Mouse (Mus musculus) embryonic facial prominence, embryonic 15.5 days (tissue): Measurements from ENCODE around the gene Zmat3. TPM values are rescaled to one million over a fixed set of nuclear protein-coding genes. Genes with fewer than 3 reads are reported as not detected.

Experiments
- ATAC-seq: fragments of 200-750 bp; cut with Nextera tagmentation; 2 replicates; pipeline ENCODE4 v1.8.0; 2017; ENCODE audit warnings: low read depth, moderate TSS enrichment; ENCODE audit not compliant: insufficient number of reproducible peaks, low FRiP score, low TSS enrichment
- H3K27ac ChIP-seq: fragments of 300-500 bp; sonication (generic); replicated peaks from 2 replicates; pipeline ENCODE4 v1.5.1; 2015; ENCODE audit warnings: mild to moderate bottlenecking, inconsistent platforms
- H3K27me3 ChIP-seq: fragments of 300-500 bp; sonication (generic); 2 replicates; pipeline ENCODE4 v1.6.1; 2015; ENCODE audit warnings: inconsistent platforms
- H3K36me3 ChIP-seq: fragments of 300-500 bp; sonication (generic); 2 replicates; pipeline ENCODE4 v1.6.1; 2015; ENCODE audit warnings: mild to moderate bottlenecking, inconsistent platforms
- H3K4me1 ChIP-seq: fragments of 300-500 bp; sonication (generic); 2 replicates; pipeline ENCODE4 v1.6.1; 2015; ENCODE audit warnings: inconsistent platforms
- H3K4me2 ChIP-seq: fragments of 300-500 bp; sonication (generic); replicated peaks from 2 replicates; pipeline ENCODE4 v1.6.1; 2015; ENCODE audit warnings: mild to moderate bottlenecking, inconsistent platforms
- H3K4me3 ChIP-seq: fragments of 300-500 bp; sonication (generic); replicated peaks from 2 replicates; pipeline ENCODE4 v1.5.1; 2015; ENCODE audit warnings: mild to moderate bottlenecking, inconsistent platforms
- H3K9ac ChIP-seq: fragments of 300-500 bp; sonication (generic); 2 replicates; pipeline ENCODE4 v1.6.1; 2015; ENCODE audit warnings: inconsistent platforms
- H3K9me3 ChIP-seq: fragments of 300-500 bp; sonication (generic); replicated peaks from 2 replicates; pipeline ENCODE4 v1.6.1; 2016; ENCODE audit warnings: inconsistent platforms
- WGBS: fragments of 180-500 bp; shearing (Covaris S2); methylation state at CpG from one replicate; pipeline ENCODE4 v1.1.7; 2015; 5-methylcytosine and 5-hydroxymethylcytosine counted together
- polyA plus RNA-seq: library from polyadenylated mRNA; unstranded; fragments of >200 nt; fragmentation: Nextera tagmentation; extraction: Ambion mirVana; gene quantifications from 2 replicates; pipeline ENCODE4 v1.2.1, GENCODE M21; 2015

The Zmat3 gene
- polyA plus RNA-seq, 1 experiment from 2014 or later: 4.7 TPM

- no peak overlapping the region for H3K9ac ChIP-seq
- H3K36me3 ChIP-seq: no peaks in the 10 kb centered on the region
- no peak for ATAC-seq
- no peak overlapping the region for H3K4me2 ChIP-seq
- H3K9me3 ChIP-seq: no peaks in the 10 kb centered on the region
- WGBS: 77% methylated on average over 1 of the region's 1 CpGs
- peaks cover 11% of the 10 kb centered on the region for H3K4me1 ChIP-seq
- no peak overlapping the region for H3K4me3 ChIP-seq
- H3K27ac ChIP-seq: no peak overlapping the region
- H3K27me3 ChIP-seq: no peaks in the 10 kb centered on the region
These were observed 1.7 kb upstream of the Zmat3 start for GRCm38 (mm10) chr3:32367516-32367915.

GRCm38 (mm10) chr3:32366246-32366734 is 476 bp upstream of the Zmat3 start:
- 64% methylated on average over 17 of the region's 17 CpGs for WGBS
- no peaks in the 10 kb centered on the region for H3K9me3 ChIP-seq
- no peaks in the 10 kb centered on the region for H3K36me3 ChIP-seq
- ATAC-seq: no peak
- H3K9ac ChIP-seq: no peak overlapping the region
- 0 out of 2 replicates have a peak overlapping the region, but pooled peaks have one; percentile 53 for H3K27ac ChIP-seq
- H3K4me3 ChIP-seq: peak overlapping the region; percentile 91
- no peaks in the 10 kb centered on the region for H3K27me3 ChIP-seq
- H3K4me1 ChIP-seq: peaks cover 11% of the 10 kb centered on the region
- peak overlapping the region; percentile 87 for H3K4me2 ChIP-seq

GRCm38 (mm10) chr3:32364841-32365545 is 821 bp downstream of the Zmat3 start:
- WGBS: under 1% methylated on average over 54 of the region's 54 CpGs
- Histone ChIP-seq H3K4me2 (peak overlapping the region; percentile 87), H3K36me3 (no peaks in the 10 kb centered on the region), H3K4me1 (peaks cover 11% of the 10 kb centered on the region), H3K9ac (peak overlapping the region; percentile 70), H3K27ac (peak overlapping the region; percentile 75), H3K27me3 (no peaks in the 10 kb centered on the region), H3K4me3 (peak overlapping the region; percentile 91), H3K9me3 (no peaks in the 10 kb centered on the region)
- no peak; the same call in 1 of the 2 replicates for ATAC-seq

GRCm38 (mm10) chr3:32364195-32364594 is 1.6 kb downstream of the Zmat3 start:
- H3K27ac ChIP-seq: no peak overlapping the region
- H3K9ac ChIP-seq: no peak overlapping the region
- H3K27me3 ChIP-seq: no peaks in the 10 kb centered on the region
- WGBS: 54% methylated on average over 4 of the region's 4 CpGs
- no peak for ATAC-seq
- H3K4me1 ChIP-seq: peaks cover 11% of the 10 kb centered on the region
- H3K4me3 ChIP-seq: no peak overlapping the region
- H3K9me3 ChIP-seq: no peaks in the 10 kb centered on the region
- no peaks in the 10 kb centered on the region for H3K36me3 ChIP-seq
- H3K4me2 ChIP-seq: 0 out of 2 replicates have a peak overlapping the region, but pooled peaks have one; percentile 31

GRCm38 (mm10) chr3:32361221-32361620 is 4.6 kb downstream of the Zmat3 start:
- Histone ChIP-seq H3K4me2 (no peak overlapping the region), H3K27ac (no peak overlapping the region), H3K27me3 (no peaks in the 10 kb centered on the region), H3K9ac (no peak overlapping the region), H3K4me3 (no peak overlapping the region), H3K36me3 (no peaks in the 10 kb centered on the region), H3K9me3 (no peaks in the 10 kb centered on the region), H3K4me1 (peaks cover 11% of the 10 kb centered on the region)
- WGBS: 39% methylated on average over 6 of the region's 6 CpGs
- ATAC-seq: no peak

GRCm38 (mm10) chr3:32347881-32348280 is 17.9 kb downstream of the Zmat3 start:
- WGBS: 83% methylated on average over 6 of the region's 6 CpGs
- no peak for ATAC-seq

GRCm38 (mm10) chr3:32345249-32345648 is 20.6 kb downstream of the Zmat3 start:
- Histone ChIP-seq H3K4me2 (no peak overlapping the region), H3K9ac (no peak overlapping the region), H3K4me3 (no peak overlapping the region), H3K9me3 (no peaks in the 10 kb centered on the region), H3K36me3 (peaks cover 20% of the 10 kb centered on the region; the same call in 1 of the 2 replicates), H3K4me1 (no peaks in the 10 kb centered on the region), H3K27me3 (no peaks in the 10 kb centered on the region), H3K27ac (no peak overlapping the region)
- no peak for ATAC-seq
- WGBS: 81% methylated on average over 11 of the region's 11 CpGs

More at GRCm38 (mm10) chr3:32347881-32348280, 17.9 kb downstream of the Zmat3 start:
- no peak overlapping the region for H3K4me2 ChIP-seq
- H3K9me3 ChIP-seq: no peaks in the 10 kb centered on the region
- H3K4me3 ChIP-seq: no peak overlapping the region
- H3K4me1 ChIP-seq: no peaks in the 10 kb centered on the region
- H3K36me3 ChIP-seq: peaks cover 6% of the 10 kb centered on the region; the same call in 1 of the 2 replicates
- no peak overlapping the region for H3K27ac ChIP-seq
- H3K27me3 ChIP-seq: no peaks in the 10 kb centered on the region
- H3K9ac ChIP-seq: no peak overlapping the region

GRCm38 (mm10) chr3:32344825-32345224 is 21.0 kb downstream of the Zmat3 start:
- H3K4me1 ChIP-seq: no peaks in the 10 kb centered on the region
- H3K36me3 ChIP-seq: peaks cover 20% of the 10 kb centered on the region; the same call in 1 of the 2 replicates
- H3K4me3 ChIP-seq: no peak overlapping the region
- no peaks in the 10 kb centered on the region for H3K27me3 ChIP-seq
- no peaks in the 10 kb centered on the region for H3K9me3 ChIP-seq
- no peak overlapping the region for H3K9ac ChIP-seq
- WGBS: 74% methylated on average over 5 of the region's 5 CpGs
- no peak for ATAC-seq
- no peak overlapping the region for H3K27ac ChIP-seq
- no peak overlapping the region for H3K4me2 ChIP-seq

GRCm38 (mm10) chr3:32343371-32343770 is 22.4 kb downstream of the Zmat3 start:
- no peak overlapping the region for H3K27ac ChIP-seq
- H3K9me3 ChIP-seq: no peaks in the 10 kb centered on the region
- H3K4me3 ChIP-seq: no peak overlapping the region
- no peaks in the 10 kb centered on the region for H3K4me1 ChIP-seq
- H3K27me3 ChIP-seq: no peaks in the 10 kb centered on the region
- 81% methylated on average over 12 of the region's 12 CpGs for WGBS
- no peak overlapping the region for H3K9ac ChIP-seq
- peaks cover 20% of the 10 kb centered on the region; the same call in 1 of the 2 replicates for H3K36me3 ChIP-seq
- H3K4me2 ChIP-seq: no peak overlapping the region
- ATAC-seq: no peak

- H3K4me1 ChIP-seq: no peaks in the 10 kb centered on the region
- H3K27ac ChIP-seq: no peak overlapping the region
- H3K9me3 ChIP-seq: no peaks in the 10 kb centered on the region
- H3K4me2 ChIP-seq: no peak overlapping the region
- H3K4me3 ChIP-seq: no peak overlapping the region
- H3K27me3 ChIP-seq: no peaks in the 10 kb centered on the region
- peaks cover 20% of the 10 kb centered on the region; the same call in 1 of the 2 replicates for H3K36me3 ChIP-seq
- no peak for ATAC-seq
- H3K9ac ChIP-seq: no peak overlapping the region
- WGBS: 96% methylated on average over 19 of the region's 19 CpGs
These were observed 24.4 kb downstream of the Zmat3 start for GRCm38 (mm10) chr3:32341434-32341833.

- 76% methylated on average over 7 of the region's 7 CpGs for WGBS
- H3K9me3 ChIP-seq: no peaks in the 10 kb centered on the region
- no peak overlapping the region for H3K9ac ChIP-seq
These were observed 27.6 kb downstream of the Zmat3 start for GRCm38 (mm10) chr3:32338231-32338630.

More at GRCm38 (mm10) chr3:32338231-32338630, 27.6 kb downstream of the Zmat3 start:
- no peak overlapping the region for H3K4me2 ChIP-seq
- H3K27me3 ChIP-seq: no peaks in the 10 kb centered on the region
- H3K27ac ChIP-seq: no peak overlapping the region
- no peaks in the 10 kb centered on the region for H3K4me1 ChIP-seq
- peaks cover 16% of the 10 kb centered on the region; the same call in 1 of the 2 replicates for H3K36me3 ChIP-seq
- no peak overlapping the region for H3K4me3 ChIP-seq
- ATAC-seq: no peak
